Mouse (Mus musculus): ENCODE results near the gene Pex26. TPM values are rescaled to one million over a fixed set of nuclear protein-coding genes. Genes with fewer than 3 reads are reported as not detected.

Gene Pex26
- total and polyA plus RNA-seq, 2 experiments = 10.0 to 23.5 TPM

- H3K79me2 ChIP-seq (ENCODE audit: control insufficient read depth, insufficient read depth, low read length) = no peaks in the 10 kb centered on the region
- no peaks in the 10 kb centered on the region for H3K36me3 ChIP-seq (ENCODE audit: control insufficient read depth, insufficient read depth, low read length)
- DNase-seq (ENCODE audit: extremely low read depth, low read depth, low spot score) = no peak
- 90% methylated on average over 4 of the region's 4 CpGs for WGBS
- no peaks in the 10 kb centered on the region for H3K27me3 ChIP-seq (ENCODE audit: control insufficient read depth, insufficient read depth, low read length)
- H3K4me1 ChIP-seq (ENCODE audit: control insufficient read depth, insufficient read depth, low read length) = peaks cover 3% of the 10 kb centered on the region; the same call in 1 of the 2 replicates
- H3K4me3 ChIP-seq (ENCODE audit: insufficient read depth, low read depth, low read length) = no peak overlapping the region
- no peak overlapping the region for H3K27ac ChIP-seq (replicated peaks; ENCODE audit: insufficient read depth, low read depth, low read length)
- no peak overlapping the region for H3K9ac ChIP-seq (ENCODE audit: low read depth, low read length)
- TF ChIP-seq POLR2A (IDR thresholded peaks at IDR 0.05; ENCODE audit: extremely low read depth, insufficient read depth, low read length) = no peak
- no peak for TF ChIP-seq CTCF (IDR thresholded peaks at IDR 0.05; ENCODE audit: low read depth, low read length)
Observed at GRCm38 (mm10) chr6:121238209-121238608, 54.7 kb downstream of the Pex26 start.

GRCm38 (mm10) chr6:121241780-121242179 lies 58.3 kb downstream of the Pex26 start:
- no peak for TF ChIP-seq POLR2A (IDR thresholded peaks at IDR 0.05; ENCODE audit: extremely low read depth, insufficient read depth, low read length)
- no peak for TF ChIP-seq CTCF (IDR thresholded peaks at IDR 0.05; ENCODE audit: low read depth, low read length)
- H3K27ac ChIP-seq (replicated peaks; ENCODE audit: insufficient read depth, low read depth, low read length) = no peak overlapping the region
- 90% methylated on average over 2 of the region's 2 CpGs for WGBS
- no peak overlapping the region for H3K9ac ChIP-seq (ENCODE audit: low read depth, low read length)
- no peak overlapping the region for H3K4me3 ChIP-seq (ENCODE audit: insufficient read depth, low read depth, low read length)
- H3K36me3 ChIP-seq (ENCODE audit: control insufficient read depth, insufficient read depth, low read length) = no peaks in the 10 kb centered on the region
- H3K27me3 ChIP-seq (ENCODE audit: control insufficient read depth, insufficient read depth, low read length) = no peaks in the 10 kb centered on the region
- DNase-seq (ENCODE audit: extremely low read depth, low read depth, low spot score) = no peak
- no peaks in the 10 kb centered on the region; the same call in 1 of the 2 replicates for H3K79me2 ChIP-seq (ENCODE audit: control insufficient read depth, insufficient read depth, low read length)
- H3K4me1 ChIP-seq (ENCODE audit: control insufficient read depth, insufficient read depth, low read length) = peaks cover 11% of the 10 kb centered on the region; the same call in 1 of the 2 replicates

- WGBS = 26% methylated on average over 10 of the region's 10 CpGs
- Histone ChIP-seq H3K79me2 (ENCODE audit: control insufficient read depth, insufficient read depth, low read length) (peaks cover 4% of the 10 kb centered on the region; the same call in 1 of the 2 replicates), H3K27me3 (ENCODE audit: control insufficient read depth, insufficient read depth, low read length) (no peaks in the 10 kb centered on the region), H3K36me3 (ENCODE audit: control insufficient read depth, insufficient read depth, low read length) (no peaks in the 10 kb centered on the region), H3K4me3 (ENCODE audit: insufficient read depth, low read depth, low read length) (no peak overlapping the region), H3K4me1 (ENCODE audit: control insufficient read depth, insufficient read depth, low read length) (peaks cover 21% of the 10 kb centered on the region; the same call in 1 of the 2 replicates), H3K27ac (replicated peaks; ENCODE audit: insufficient read depth, low read depth, low read length) (no peak overlapping the region), H3K9ac (ENCODE audit: low read depth, low read length) (no peak overlapping the region)
- TF ChIP-seq CTCF (IDR thresholded peaks at IDR 0.05; ENCODE audit: low read depth, low read length) = no peak
- no peak for TF ChIP-seq POLR2A (IDR thresholded peaks at IDR 0.05; ENCODE audit: extremely low read depth, insufficient read depth, low read length)
- no peak for DNase-seq (ENCODE audit: extremely low read depth, low read depth, low spot score)
Observed at GRCm38 (mm10) chr6:121243161-121243560, 59.7 kb downstream of the Pex26 start.

- H3K9ac ChIP-seq (ENCODE audit: low read depth, low read length) = peak within 1 kb of the TSS; percentile 78
- TF ChIP-seq POLR2A (IDR thresholded peaks at IDR 0.05; ENCODE audit: extremely low read depth, insufficient read depth, low read length) = peak; percentile 97
- no peak for TF ChIP-seq CTCF (IDR thresholded peaks at IDR 0.05; ENCODE audit: low read depth, low read length)
- H3K27ac ChIP-seq (replicated peaks; ENCODE audit: insufficient read depth, low read depth, low read length) = peak within 1 kb of the TSS; percentile 72
- DNase-seq (ENCODE audit: extremely low read depth, low read depth, low spot score) = peak; percentile 85
- H3K4me3 ChIP-seq (ENCODE audit: insufficient read depth, low read depth, low read length) = peak within 1 kb of the TSS; percentile 54
- peaks cover 27% of the 10 kb centered on the region for H3K4me1 ChIP-seq (ENCODE audit: control insufficient read depth, insufficient read depth, low read length)
- peaks cover 4% of the 10 kb centered on the region; the same call in 1 of the 2 replicates for H3K79me2 ChIP-seq (ENCODE audit: control insufficient read depth, insufficient read depth, low read length)
- H3K36me3 ChIP-seq (ENCODE audit: control insufficient read depth, insufficient read depth, low read length) = no peaks in the 10 kb centered on the region
- 3% methylated on average over 35 of the region's 35 CpGs for WGBS
- no peaks in the 10 kb centered on the region for H3K27me3 ChIP-seq (ENCODE audit: control insufficient read depth, insufficient read depth, low read length)
Observed at GRCm38 (mm10) chr6:121245127-121246036, 61.9 kb downstream of the Pex26 start, which contains the start of gene Usp18. Usp18 (plus strand) TSS chr6:121245906.

GRCm38 (mm10) chr6:121246037-121246361 lies 62.5 kb downstream of the Pex26 start:
- no peaks in the 10 kb centered on the region for H3K36me3 ChIP-seq (ENCODE audit: control insufficient read depth, insufficient read depth, low read length)
- H3K4me3 ChIP-seq (ENCODE audit: insufficient read depth, low read depth, low read length) = peak overlapping the region; percentile 54
- WGBS = 1% methylated on average over 4 of the region's 4 CpGs
- DNase-seq (ENCODE audit: extremely low read depth, low read depth, low spot score) = no peak
- peaks cover 32% of the 10 kb centered on the region for H3K4me1 ChIP-seq (ENCODE audit: control insufficient read depth, insufficient read depth, low read length)
- peaks cover 4% of the 10 kb centered on the region; the same call in 1 of the 2 replicates for H3K79me2 ChIP-seq (ENCODE audit: control insufficient read depth, insufficient read depth, low read length)
- H3K27ac ChIP-seq (replicated peaks; ENCODE audit: insufficient read depth, low read depth, low read length) = peak overlapping the region; percentile 3; the same call in 1 of the 2 replicates
- no peaks in the 10 kb centered on the region for H3K27me3 ChIP-seq (ENCODE audit: control insufficient read depth, insufficient read depth, low read length)
- H3K9ac ChIP-seq (ENCODE audit: low read depth, low read length) = peak overlapping the region; percentile 43
- TF ChIP-seq CTCF (IDR thresholded peaks at IDR 0.05; ENCODE audit: low read depth, low read length) (no peak), POLR2A (IDR thresholded peaks at IDR 0.05; ENCODE audit: extremely low read depth, insufficient read depth, low read length) (no peak)

Other genes with a start within 250 kb of the Pex26 start
- gene Mical3, start 52.7 kb upstream of the Pex26 start, total RNA-seq (2014; rRNA removed) = 5.8 and 9.0 TPM in 2 replicates
- gene Mical3, start 52.7 kb upstream of the Pex26 start, polyA plus RNA-seq (2012; rRNA removed) = 7.9 and 8.8 TPM in 2 replicates
- gene Tuba8, start 27.0 kb downstream of the Pex26 start, total RNA-seq (2014; rRNA removed) = 0.55 and 1.9 TPM in 2 replicates
- 1.5 and 1.6 TPM in 2 replicates for gene Tuba8, start 27.0 kb downstream of the Pex26 start, polyA plus RNA-seq (2012; rRNA removed)
- gene Usp18, start 62.2 kb downstream of the Pex26 start, total RNA-seq (2014; rRNA removed) = 16.8 and 25.5 TPM in 2 replicates
- gene Usp18, start 62.2 kb downstream of the Pex26 start, polyA plus RNA-seq (2012; rRNA removed) = 9.7 and 27.8 TPM in 2 replicates
- gene Slc6a13, start 116.6 kb downstream of the Pex26 start, total RNA-seq (2014; rRNA removed) = 159 and 178 TPM in 2 replicates
- gene Slc6a13, start 116.6 kb downstream of the Pex26 start, polyA plus RNA-seq (2012; rRNA removed) = 264 and 272 TPM in 2 replicates
- 80.5 and 86.8 TPM in 2 replicates for gene Slc6a12, start 159.4 kb downstream of the Pex26 start, total RNA-seq (2014; rRNA removed)
- 150 and 172 TPM in 2 replicates for gene Slc6a12, start 159.4 kb downstream of the Pex26 start, polyA plus RNA-seq (2012; rRNA removed)

Data from liver, adult 2 months (tissue).